25 mouse cellular contexts compared by ENCODE assay signal in genomic region chr13:85035903-85036302, GRCm38 (mm10).
DNase-seq lines count a peak whose midpoint lies in the region; ATAC-seq and TF ChIP-seq lines count a peak whose summit lies in the region.
"Had no signal": no experiment of that assay in that cellular context is flagged by ENCODE, and none has a peak within 500 bp of the region (broad histone marks: within the 10 kb centered on the region; RNA-seq: fewer than 3 reads in every experiment).

No protein-coding gene starts in this region.

- TF ChIP-seq CTCF in ES-Bruce4 (IDR thresholded peaks at IDR 0.05; ENCODE audit: low read depth, low read length) = no peak

- peak overlapping the region; percentile 97 for H3K27ac ChIP-seq in ES-Bruce4 (ENCODE audit: insufficient read depth, low read length)
- H3K27ac ChIP-seq: embryonic facial prominence, embryonic 13.5 days; embryonic facial prominence, embryonic 15.5 days; forebrain, embryonic 10.5 days; forebrain, embryonic 12.5 days had no signal

- H3K4me3 ChIP-seq in ES-Bruce4 (ENCODE audit: low read depth, low read length) = no peak overlapping the region
- H3K4me3 ChIP-seq: embryonic facial prominence, embryonic 13.5 days; embryonic facial prominence, embryonic 15.5 days; erythroblast, embryonic 14.5 days; forebrain, embryonic 10.5 days; forebrain, embryonic 12.5 days had no signal

- no peaks in the 10 kb centered on the region for H3K36me3 ChIP-seq in ES-Bruce4 (ENCODE audit: control insufficient read depth, insufficient read depth, low read length, poor library complexity, severe bottlenecking)
- H3K36me3 ChIP-seq: embryonic facial prominence, embryonic 13.5 days; embryonic facial prominence, embryonic 15.5 days; forebrain, embryonic 10.5 days; forebrain, embryonic 12.5 days; G1E had no signal

- ATAC-seq in monocyte, adult 5-6 weeks (replicated peaks; ENCODE audit: insufficient number of reproducible peaks, low FRiP score, low TSS enrichment, poor library complexity, severe bottlenecking) = no peak
- ATAC-seq in activated CD4-positive, CD25-positive, alpha-beta regulatory T cell, adult 4 months = no peak
- ATAC-seq: forebrain, embryonic 14.5 days; forebrain, embryonic 16.5 days; Patski had no signal

- peaks cover 12% of the 10 kb centered on the region for H3K9me3 ChIP-seq in ES-Bruce4 (replicated peaks; ENCODE audit: control insufficient read depth, insufficient read depth, low read length, poor library complexity, severe bottlenecking)
- H3K9me3 ChIP-seq: embryonic facial prominence, embryonic 13.5 days; embryonic facial prominence, embryonic 15.5 days; G1E had no signal

- TF ChIP-seq POLR2A in ES-Bruce4 (IDR thresholded peaks at IDR 0.05; ENCODE audit: insufficient read depth, low read length) = no peak

- DNase-seq in ES-CJ7 (ENCODE audit: low read depth, low spot score) (peak; percentile 84), R1 (ENCODE audit: low read depth, low spot score) (peak; percentile 90)
- no peak for DNase-seq in spleen, postnatal 4 days (ENCODE audit: low spot score in 2 of 2)
- DNase-seq: adrenal gland, adult 2 months; adrenal gland, postnatal 10 days; adrenal gland, postnatal 25 days; cerebellum, adult 11 months; cerebellum, adult 18-20 months; cerebellum, adult 8-10 months; cerebellum, adult 9-11 months; cerebellum, postnatal 14 days; cerebellum, postnatal 36 days; embryo, embryonic 11 days had no signal

- H3K27me3 ChIP-seq in ES-Bruce4 (ENCODE audit: control insufficient read depth, insufficient read depth, low read length, poor library complexity, severe bottlenecking) = no peaks in the 10 kb centered on the region
- H3K27me3 ChIP-seq: embryonic facial prominence, embryonic 13.5 days; embryonic facial prominence, embryonic 15.5 days; forebrain, embryonic 12.5 days; Patski had no signal

- TF ChIP-seq EP300 in ES-Bruce4 (IDR thresholded peaks at IDR 0.05; ENCODE audit: insufficient read depth, low read depth, low read length) = peak; percentile 87

- H3K4me1 ChIP-seq in ES-Bruce4 (ENCODE audit: control insufficient read depth, insufficient read depth, low read length) = no peaks in the 10 kb centered on the region
- H3K4me1 ChIP-seq: embryonic facial prominence, embryonic 13.5 days; embryonic facial prominence, embryonic 15.5 days; forebrain, embryonic 10.5 days; forebrain, embryonic 12.5 days had no signal

- no peak overlapping the region for H3K9ac ChIP-seq in ES-Bruce4 (ENCODE audit: low read depth, poor library complexity, severe bottlenecking)
- H3K9ac ChIP-seq: embryonic facial prominence, embryonic 13.5 days; embryonic facial prominence, embryonic 15.5 days; forebrain, embryonic 12.5 days had no signal

Comparison
In these comparisons a context has a peak if more than half of its experiments do, and no peak if none do; other contexts are left out.
1. DNase-seq: peak in ES-CJ7 (single experiment) and R1 (single experiment); none in spleen, postnatal 4 days (0 of 2).